Mouse (Mus musculus) neural tube, embryonic 11.5 days (tissue): Measurements from ENCODE around the gene Opcml. TPM values are rescaled to one million over a fixed set of nuclear protein-coding genes. Genes with fewer than 3 reads are reported as not detected.

ENCODE experiments used
- ATAC-seq: fragments of 200-750 bp; cut with Nextera tagmentation; 2 replicates; pipeline ENCODE4 v1.8.0; 2017; ENCODE audit warnings: moderate number of reproducible peaks, mild to moderate bottlenecking, moderate TSS enrichment, moderate library complexity; ENCODE audit not compliant: insufficient read depth, low FRiP score, low TSS enrichment
- DNase-seq: peaks from one replicate; pipeline ENCODE4 v3.0.0-alpha.2; 2015; ENCODE audit warnings: low spot score
- H3K27ac ChIP-seq: fragments of 300-500 bp; sonication (generic); 2 replicates; pipeline ENCODE4 v1.5.1; 2014; ENCODE audit warnings: low read depth, mild to moderate bottlenecking, low read length
- H3K27me3 ChIP-seq: fragments of 300-500 bp; sonication (generic); 2 replicates; pipeline ENCODE4 v1.6.1; 2014; ENCODE audit warnings: mild to moderate bottlenecking, low read length, mixed read lengths; ENCODE audit not compliant: control insufficient read depth, insufficient read depth
- H3K36me3 ChIP-seq: fragments of 300-500 bp; sonication (generic); 2 replicates; pipeline ENCODE4 v1.6.1; 2014; ENCODE audit warnings: mild to moderate bottlenecking, low read length, moderate library complexity, mixed read lengths; ENCODE audit not compliant: control insufficient read depth, insufficient read depth
- H3K4me1 ChIP-seq: fragments of 300-500 bp; sonication (generic); 2 replicates; pipeline ENCODE4 v1.6.1; 2014; ENCODE audit warnings: low read length, mixed read lengths; ENCODE audit not compliant: control insufficient read depth, insufficient read depth
- H3K4me2 ChIP-seq: fragments of 300-500 bp; sonication (generic); 2 replicates; pipeline ENCODE4 v1.6.1; 2014; ENCODE audit warnings: low read depth, mild to moderate bottlenecking, moderate library complexity
- H3K4me3 ChIP-seq: fragments of 300-500 bp; sonication (generic); 2 replicates; pipeline ENCODE4 v1.5.1; 2014; ENCODE audit warnings: low read depth, low read length
- H3K9ac ChIP-seq: fragments of 300-500 bp; sonication (generic); 2 replicates; pipeline ENCODE4 v1.6.1; 2014; ENCODE audit warnings: mild to moderate bottlenecking, low read length
- H3K9me3 ChIP-seq: fragments of 300-500 bp; sonication (generic); 2 replicates; pipeline ENCODE4 v1.6.1; 2016; ENCODE audit warnings: low read length; ENCODE audit not compliant: control insufficient read depth
- WGBS: fragments of 180-500 bp; shearing (Covaris S2); extraction: QIAGEN DNeasy Blood & Tissue Kit; methylation state at CpG from one replicate; pipeline ENCODE4 v1.1.7; 2014; 5-methylcytosine and 5-hydroxymethylcytosine counted together
- polyA plus RNA-seq: library from polyadenylated mRNA; unstranded; fragments of >200 nt; fragmentation: Nextera tagmentation; extraction: Ambion mirVana; gene quantifications from 2 replicates; pipeline ENCODE4 v1.2.1, GENCODE M21; 2014

Opcml gene
- polyA plus RNA-seq, 1 experiment from 2014 or later: 3.6 TPM

DNA sequence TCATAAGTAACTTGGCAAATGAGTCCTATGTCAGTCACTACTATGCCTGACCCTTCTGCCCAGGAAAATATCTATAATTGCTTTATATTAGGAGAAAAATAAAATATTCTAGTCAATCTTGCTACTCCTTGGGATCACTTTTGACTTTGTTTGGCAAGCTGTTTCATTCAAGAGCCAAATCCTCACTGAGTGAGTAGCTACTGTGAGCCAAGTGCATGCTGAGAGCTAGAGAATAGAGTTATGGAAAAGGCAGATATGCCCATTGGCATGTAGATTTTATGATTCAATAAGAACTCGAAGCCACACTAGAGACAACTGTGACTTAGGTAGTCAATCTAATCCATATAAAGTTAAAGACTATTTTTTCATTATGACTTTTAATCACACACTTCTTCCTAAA lies 340.9 kb downstream of the Opcml start:
- no peak for ATAC-seq
- no peak overlapping the region for H3K4me3 ChIP-seq
- H3K4me2 ChIP-seq: no peak overlapping the region
- no peak overlapping the region for H3K27ac ChIP-seq
- WGBS: 75% methylated on average over 1 of the region's 1 CpGs
- H3K27me3 ChIP-seq: no peaks in the 10 kb centered on the region
- H3K4me1 ChIP-seq: no peaks in the 10 kb centered on the region
- H3K36me3 ChIP-seq: no peaks in the 10 kb centered on the region
- H3K9me3 ChIP-seq: no peaks in the 10 kb centered on the region
- DNase-seq: no peak
- H3K9ac ChIP-seq: no peak overlapping the region

DNA sequence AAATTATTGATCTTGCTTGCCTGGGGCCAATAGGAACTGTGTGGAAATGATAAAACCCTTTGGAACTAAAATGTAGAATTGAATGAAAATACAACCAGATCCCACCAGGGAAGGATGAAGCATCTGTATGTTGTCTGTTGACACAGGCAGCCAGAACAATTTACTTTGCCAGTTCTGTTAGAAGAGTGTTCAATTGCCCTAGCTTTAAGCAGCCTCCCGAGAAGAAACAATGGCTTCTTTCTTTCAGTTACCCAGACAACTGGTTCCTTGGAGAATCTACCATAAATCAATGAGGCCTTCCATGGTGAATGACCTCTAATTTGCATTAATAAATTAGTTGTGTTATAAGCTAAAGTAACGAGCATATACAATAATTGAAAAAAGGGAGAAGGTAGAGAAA lies 346.0 kb downstream of the Opcml start:
- 13% methylated on average over 2 of the region's 2 CpGs for WGBS
- H3K36me3 ChIP-seq: no peaks in the 10 kb centered on the region

DNA sequence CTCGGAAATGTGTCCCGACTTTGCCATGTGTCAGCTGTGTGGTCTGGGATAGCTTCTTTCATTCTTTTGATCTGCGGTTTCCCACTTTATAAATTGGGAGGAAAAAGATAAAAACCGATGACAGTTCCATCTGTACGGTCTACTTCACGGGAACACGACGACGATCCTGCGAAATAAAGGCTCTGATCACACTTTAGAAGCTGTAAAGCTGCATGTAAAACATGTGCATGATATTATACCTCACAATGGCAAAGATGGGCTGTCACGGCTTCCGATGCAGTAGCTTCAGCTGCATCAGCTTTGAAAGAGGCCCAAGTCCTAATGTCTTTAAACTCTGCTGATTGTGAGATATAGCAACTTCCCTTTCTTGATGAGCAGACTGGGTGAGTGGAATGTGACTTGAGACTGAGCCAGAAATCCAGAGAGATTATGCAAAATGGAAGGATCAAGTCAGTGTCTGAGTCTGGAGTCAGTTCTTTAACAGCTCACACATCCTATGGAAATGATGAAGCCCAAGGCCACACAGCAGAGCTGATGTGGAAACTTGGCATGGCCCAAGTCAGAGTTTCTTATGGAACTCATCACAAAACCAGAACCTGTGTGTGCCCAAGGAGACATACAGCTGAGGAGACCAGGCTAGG lies 349.5 kb downstream of the Opcml start:
- no peaks in the 10 kb centered on the region for H3K27me3 ChIP-seq
- no peak for DNase-seq
- H3K36me3 ChIP-seq: no peaks in the 10 kb centered on the region
- H3K9ac ChIP-seq: no peak overlapping the region
- H3K4me2 ChIP-seq: no peak overlapping the region
- ATAC-seq: no peak
- H3K27ac ChIP-seq: no peak overlapping the region
- H3K4me1 ChIP-seq: 0 out of 2 replicates have a peak, but pooled peaks cover 3% of the 10 kb centered on the region
- H3K4me3 ChIP-seq: no peak overlapping the region
- WGBS: 91% methylated on average over 12 of the region's 12 CpGs
- H3K9me3 ChIP-seq: no peaks in the 10 kb centered on the region

More for the DNA sequence above, 346.0 kb downstream of the Opcml start:
- Histone ChIP-seq H3K4me3 (no peak overlapping the region), H3K27me3 (no peaks in the 10 kb centered on the region), H3K4me2 (no peak overlapping the region), H3K9ac (no peak overlapping the region), H3K9me3 (no peaks in the 10 kb centered on the region), H3K27ac (0 out of 2 replicates have a peak overlapping the region, but pooled peaks have one; percentile 42), H3K4me1 (0 out of 2 replicates have a peak, but pooled peaks cover 3% of the 10 kb centered on the region)
- ATAC-seq: peak; percentile 67
- peak; percentile 19 for DNase-seq

DNA sequence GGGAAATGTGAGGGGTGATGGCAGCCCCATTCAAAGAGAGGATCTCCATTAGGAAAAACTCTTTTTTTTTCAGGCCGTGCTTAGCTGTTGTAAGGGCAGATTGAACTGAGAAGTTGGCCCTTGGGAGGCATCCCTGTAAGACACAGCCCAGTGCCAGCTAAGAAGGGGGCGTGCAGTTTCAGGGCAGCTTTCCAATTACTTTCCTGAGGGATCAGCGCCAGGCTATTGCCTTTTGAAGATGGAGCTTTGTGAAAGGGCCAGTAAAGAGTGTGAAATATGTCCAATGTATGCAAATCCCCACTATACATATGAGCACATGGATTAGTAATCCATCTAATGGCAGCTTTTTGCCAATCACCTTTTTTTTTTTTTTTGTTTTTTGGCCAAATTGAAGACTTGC lies 358.9 kb downstream of the Opcml start:
- H3K4me2 ChIP-seq: no peak overlapping the region
- H3K36me3 ChIP-seq: no peaks in the 10 kb centered on the region
- H3K4me1 ChIP-seq: no peaks in the 10 kb centered on the region
- H3K9me3 ChIP-seq: no peaks in the 10 kb centered on the region
- no peaks in the 10 kb centered on the region for H3K27me3 ChIP-seq
- WGBS: 84% methylated on average over 3 of the region's 3 CpGs
- no peak overlapping the region for H3K9ac ChIP-seq
- no peak overlapping the region for H3K27ac ChIP-seq
- ATAC-seq (no peak), DNase-seq (no peak)
- H3K4me3 ChIP-seq: no peak overlapping the region

DNA sequence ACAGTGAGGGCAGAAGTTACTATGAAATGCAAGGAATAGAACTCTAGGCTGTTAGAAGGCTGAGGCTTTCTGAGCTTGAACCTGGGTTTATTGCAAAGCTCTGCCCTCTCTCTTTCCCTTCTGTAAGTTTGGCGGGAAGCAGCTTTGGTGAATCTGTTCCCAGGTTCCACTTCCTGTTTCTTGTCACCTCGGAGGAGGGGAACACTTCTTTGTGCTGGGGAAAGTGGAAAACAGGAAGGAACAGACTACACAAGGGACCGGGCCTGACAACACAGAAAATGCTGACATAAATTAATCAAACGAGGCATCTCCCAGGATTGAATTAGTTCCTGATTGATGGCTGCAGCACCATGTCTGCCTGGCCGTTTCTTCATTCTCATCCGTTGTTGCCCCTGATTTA lies 363.2 kb downstream of the Opcml start:
- H3K4me2 ChIP-seq: no peak overlapping the region
- H3K4me1 ChIP-seq: no peaks in the 10 kb centered on the region
- no peak for ATAC-seq
- WGBS: 41% methylated on average over 6 of the region's 6 CpGs
- no peak overlapping the region for H3K4me3 ChIP-seq
- H3K27me3 ChIP-seq: no peaks in the 10 kb centered on the region
- H3K27ac ChIP-seq: no peak overlapping the region
- no peak overlapping the region for H3K9ac ChIP-seq
- peak; percentile 26 for DNase-seq
- H3K36me3 ChIP-seq: no peaks in the 10 kb centered on the region
- H3K9me3 ChIP-seq: no peaks in the 10 kb centered on the region

DNA sequence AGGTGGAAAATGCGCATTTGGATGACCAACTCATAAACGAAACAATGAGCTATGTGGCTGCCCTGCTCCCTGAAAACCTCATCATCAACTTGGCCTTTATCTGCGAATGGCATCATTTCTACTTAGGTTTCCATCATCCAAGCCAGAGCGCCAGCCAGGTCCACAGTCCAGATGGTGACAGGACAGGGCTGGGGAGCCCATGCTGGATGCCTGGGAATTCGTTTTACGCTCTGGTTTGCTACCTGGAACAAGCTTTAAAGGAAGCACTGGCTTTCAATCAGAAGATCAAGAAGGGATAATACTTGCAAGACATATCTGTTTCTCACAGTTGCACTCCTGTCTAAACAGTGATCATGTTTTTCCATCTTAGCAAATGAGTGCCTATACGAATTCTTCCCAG lies 366.5 kb downstream of the Opcml start:
- H3K9ac ChIP-seq: no peak overlapping the region
- no peak for ATAC-seq
- no peaks in the 10 kb centered on the region for H3K9me3 ChIP-seq
- no peaks in the 10 kb centered on the region for H3K4me1 ChIP-seq
- H3K4me3 ChIP-seq: no peak overlapping the region
- no peaks in the 10 kb centered on the region for H3K36me3 ChIP-seq
- no peak overlapping the region for H3K27ac ChIP-seq
- H3K27me3 ChIP-seq: no peaks in the 10 kb centered on the region
- no peak overlapping the region for H3K4me2 ChIP-seq
- DNase-seq: no peak
- 88% methylated on average over 7 of the region's 7 CpGs for WGBS

DNA sequence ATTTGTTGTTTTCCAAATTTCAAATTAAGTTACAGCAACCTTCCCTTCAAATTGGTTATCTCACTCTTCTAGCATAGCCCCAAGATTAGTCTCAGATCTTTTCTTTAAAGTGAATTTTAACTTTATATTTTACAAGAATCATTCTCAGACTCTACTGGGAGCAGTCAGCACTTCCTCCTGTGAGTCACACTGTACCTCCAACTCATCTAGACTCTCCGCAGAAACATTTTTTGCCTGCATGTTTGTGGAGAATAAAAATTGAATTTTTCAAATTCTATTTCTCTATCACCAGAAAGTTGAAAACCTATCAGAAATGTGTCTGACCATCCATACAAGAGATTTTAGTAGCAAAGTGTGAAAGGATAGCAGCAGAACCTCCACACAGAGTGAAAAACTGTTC lies 370.4 kb downstream of the Opcml start:
- no peak overlapping the region for H3K4me2 ChIP-seq
- WGBS: 94% methylated on average over 1 of the region's 1 CpGs
- no peaks in the 10 kb centered on the region for H3K4me1 ChIP-seq
- no peak overlapping the region for H3K4me3 ChIP-seq
- ATAC-seq: no peak
- H3K27ac ChIP-seq: no peak overlapping the region
- no peaks in the 10 kb centered on the region for H3K9me3 ChIP-seq
- DNase-seq: no peak
- no peak overlapping the region for H3K9ac ChIP-seq
- no peaks in the 10 kb centered on the region for H3K36me3 ChIP-seq
- H3K27me3 ChIP-seq: no peaks in the 10 kb centered on the region

DNA sequence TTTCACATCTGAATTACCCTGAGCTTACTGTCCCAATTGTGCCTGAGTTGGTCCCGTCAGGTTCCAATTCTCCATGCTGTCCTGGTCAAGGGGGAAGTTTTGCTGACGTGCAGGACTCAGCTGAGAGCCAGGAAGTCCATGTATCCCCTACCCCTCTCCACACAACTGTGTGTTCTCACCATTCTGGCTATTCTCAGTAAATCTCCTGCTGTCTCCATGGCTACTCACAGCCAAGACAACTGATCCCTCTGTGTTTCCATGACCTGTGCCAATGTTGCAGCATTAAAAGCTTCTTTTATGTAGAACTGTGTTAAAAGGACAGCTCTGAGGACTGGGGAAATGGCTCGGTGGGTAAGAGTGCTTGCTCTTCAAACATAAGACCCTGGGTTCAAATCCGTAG lies 373.4 kb downstream of the Opcml start:
- no peaks in the 10 kb centered on the region for H3K36me3 ChIP-seq
- no peak for DNase-seq

DNA sequence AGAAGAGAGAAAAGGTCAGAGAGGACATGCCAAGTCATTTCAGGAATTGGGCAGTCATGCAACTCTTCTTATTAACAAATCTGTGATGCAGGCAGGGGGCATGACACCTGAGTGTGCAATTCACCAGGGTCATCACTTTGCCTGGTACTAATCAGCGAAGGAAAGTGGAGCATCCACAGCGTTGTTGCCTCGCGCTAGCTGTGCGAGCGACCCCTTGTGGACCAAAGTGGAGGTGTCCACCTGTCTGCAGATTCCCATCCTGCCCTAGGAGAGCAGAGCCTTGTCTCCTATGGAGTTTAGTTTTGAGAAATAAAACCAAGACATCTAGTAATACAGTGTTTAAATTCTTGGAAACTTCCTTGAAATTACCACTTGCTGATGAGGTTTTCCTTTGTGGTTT lies 381.3 kb downstream of the Opcml start:
- Histone ChIP-seq H3K4me1 (no peaks in the 10 kb centered on the region), H3K4me3 (no peak overlapping the region), H3K27me3 (no peaks in the 10 kb centered on the region), H3K27ac (no peak overlapping the region), H3K9ac (no peak overlapping the region), H3K36me3 (no peaks in the 10 kb centered on the region), H3K9me3 (no peaks in the 10 kb centered on the region), H3K4me2 (no peak overlapping the region)
- WGBS: 20% methylated on average over 6 of the region's 6 CpGs
- no peak for ATAC-seq
- DNase-seq: peak; percentile 56

More for the DNA sequence above, 373.4 kb downstream of the Opcml start:
- Histone ChIP-seq H3K4me1 (no peaks in the 10 kb centered on the region), H3K9ac (no peak overlapping the region), H3K9me3 (no peaks in the 10 kb centered on the region), H3K27ac (no peak overlapping the region), H3K27me3 (no peaks in the 10 kb centered on the region), H3K4me3 (no peak overlapping the region), H3K4me2 (no peak overlapping the region)
- ATAC-seq: no peak
- WGBS: 48% methylated on average over 4 of the region's 4 CpGs
